Mouse (Mus musculus) adrenal gland, adult 8-10 months (tissue): ENCODE results near the gene Cbx5. TPM values are rescaled to one million over a fixed set of nuclear protein-coding genes. Genes with fewer than 3 reads are reported as not detected.

Experiments used
- microRNA-seq, 2 experiments: library from miRNA; unstranded; fragments of <30 nt; microRNA quantifications; one replicate each; pipeline ENCODE4 v1.2.0; 2022
- total RNA-seq, 4 experiments: library from RNA; stranded (reverse); gene quantifications; 2 replicates each; pipeline ENCODE4 v1.2.4; 2022

The Cbx5 gene
- total RNA-seq, 4 experiments from 2014 or later: 74.3 to 104 (median 93.3) TPM

Small RNA genes lying within 50 kb of the gene (microRNA-seq; reads per million reads assigned to microRNA genes)
- gene Mir148b: 42.6 to 67.5 reads per million in 2 experiments

Other genes starting within 250 kb of the Cbx5 start
- 10 to 100 TPM; 30.1 to 35.8 (median 32.2) TPM for gene Hoxc8, start 249.2 kb downstream of the Cbx5 start, total RNA-seq
- gene Hoxc6, start 241.6 kb downstream of the Cbx5 start, total RNA-seq: 10 to 100 TPM; 52.9 to 79.0 (median 59.6) TPM
- gene Hoxc4, start 220.9 kb downstream of the Cbx5 start, total RNA-seq: 10 to 100 TPM in 2 of 4 experiments, 1 to 10 TPM in 2; 5.0 to 17.9 (median 10.8) TPM
- gene Smug1, start 72.7 kb downstream of the Cbx5 start, total RNA-seq: 10 to 100 TPM; 14.3 to 22.9 (median 15.7) TPM
- gene Hnrnpa1, start 616 bp upstream of the Cbx5 start, total RNA-seq: 100 to 1,000 TPM; 151 to 278 (median 211) TPM
- under 1 TPM in 3 of 4 experiments, not detected in 1; 0.24 to 0.44 (median 0.37) TPM for gene Nfe2, start 18.6 kb upstream of the Cbx5 start, total RNA-seq
- gene Copz1, start 32.9 kb upstream of the Cbx5 start, total RNA-seq: 100 to 1,000 TPM; 156 to 167 (median 161) TPM
- not detected for gene Gpr84, start 70.8 kb upstream of the Cbx5 start, total RNA-seq
- gene Zfp385a, start 100.3 kb upstream of the Cbx5 start, total RNA-seq: 10 to 100 TPM; 13.4 to 21.9 (median 19.1) TPM
- gene Itga5, start 126.9 kb upstream of the Cbx5 start, total RNA-seq: 10 to 100 TPM; 29.5 to 36.7 (median 34.0) TPM
- gene Gtsf1, start 190.7 kb upstream of the Cbx5 start, total RNA-seq: not detected
- not detected for gene Gtsf2, start 208.7 kb upstream of the Cbx5 start, total RNA-seq
- 10 to 100 TPM in 2 of 4 experiments, 1 to 10 TPM in 2; 4.8 to 13.3 (median 8.7) TPM for gene Nckap1l, start 214.0 kb upstream of the Cbx5 start, total RNA-seq